Mouse (Mus musculus) bone marrow macrophage, adult 2 months (primary cell): Measurements from ENCODE around the gene Usp6nl.

Source experiments
- CTCF ChIP-seq: IDR thresholded peaks from 2 replicates; pipeline ENCODE4 v1.5.1; 2012; ENCODE audit warnings: low read depth, mild to moderate bottlenecking, low read length, moderate library complexity
- POLR2A ChIP-seq: IDR thresholded peaks from 2 replicates; pipeline ENCODE4 v1.6.1; 2012; ENCODE audit warnings: mild to moderate bottlenecking, low read depth, low read length, borderline replicate concordance

DNA sequence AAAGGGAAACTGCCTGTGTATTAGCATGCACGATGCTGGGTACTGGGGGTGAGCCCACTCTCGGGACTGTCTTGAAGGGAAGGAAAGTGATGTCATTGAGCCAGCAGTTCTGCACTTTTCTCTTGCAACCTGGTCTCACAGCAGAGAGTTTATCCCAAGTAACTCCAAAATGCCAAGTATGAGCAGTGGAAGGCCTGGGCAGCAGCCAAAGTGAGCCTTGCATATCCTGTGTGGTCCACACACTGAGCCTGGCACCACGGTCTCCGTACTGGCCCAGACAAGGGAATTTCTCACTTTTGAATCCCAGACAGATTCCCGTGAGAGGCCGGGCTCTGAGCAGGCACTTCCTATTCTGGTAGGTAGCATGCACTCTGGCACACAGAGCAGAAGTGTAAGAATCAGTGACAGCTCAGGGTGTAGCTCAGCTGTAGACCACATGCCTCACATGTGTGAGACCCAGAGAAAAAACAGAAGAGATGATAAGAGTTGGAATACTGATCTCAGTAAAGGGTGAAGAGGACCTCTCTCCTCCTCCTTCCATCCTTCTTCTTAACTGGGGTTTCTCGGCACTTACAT lies 132.6 kb downstream of the Usp6nl start:
- TF ChIP-seq CTCF (no peak), POLR2A (no peak)
